Mouse (Mus musculus): ENCODE measurements around the gene Kcnd3. TPM values are rescaled to one million over a fixed set of nuclear protein-coding genes. Genes with fewer than 3 reads are reported as not detected.

The Kcnd3 gene
- 0.33 and 0.58 TPM in 2 replicates for polyA plus RNA-seq (2012; rRNA removed)

GRCm38 (mm10) chr3:105451627-105452555 lies at the start of gene Kcnd3:
Gene Kcnd3, plus strand, starts transcription at chr3:105452330.
- WGBS: 4% methylated on average over 70 of the region's 98 CpGs
- no peak for DNase-seq
- Histone ChIP-seq H3K27me3 (ENCODE audit: control insufficient read depth, insufficient read depth, low read length) (peaks cover 11% of the 10 kb centered on the region), H3K27ac (ENCODE audit: control insufficient read depth, insufficient read depth, low read length) (no peak within 1 kb of the TSS), H3K36me3 (ENCODE audit: control insufficient read depth, insufficient read depth, low read length) (no peaks in the 10 kb centered on the region), H3K4me3 (ENCODE audit: control insufficient read depth, insufficient read depth, low read length) (no peak within 1 kb of the TSS), H3K4me1 (replicated peaks; ENCODE audit: control insufficient read depth, insufficient read depth, low read length) (no peaks in the 10 kb centered on the region)
- no peak for TF ChIP-seq POLR2A (IDR thresholded peaks at IDR 0.05; ENCODE audit: control insufficient read depth, extremely low read depth, insufficient read depth, low read length, poor library complexity)
- no peak for TF ChIP-seq CTCF (IDR thresholded peaks at IDR 0.05; ENCODE audit: borderline replicate concordance, control insufficient read depth, extremely low read depth, insufficient read depth, low read length, poor library complexity)

GRCm38 (mm10) chr3:105402676-105403075 lies 49.5 kb upstream of the Kcnd3 start:
- H3K27me3 ChIP-seq (ENCODE audit: control insufficient read depth, insufficient read depth, low read length): no peaks in the 10 kb centered on the region
- no peaks in the 10 kb centered on the region for H3K36me3 ChIP-seq (ENCODE audit: control insufficient read depth, insufficient read depth, low read length)
- no peak overlapping the region for H3K27ac ChIP-seq (ENCODE audit: control insufficient read depth, insufficient read depth, low read length)
- H3K4me1 ChIP-seq (replicated peaks; ENCODE audit: control insufficient read depth, insufficient read depth, low read length): no peaks in the 10 kb centered on the region
- H3K4me3 ChIP-seq (ENCODE audit: control insufficient read depth, insufficient read depth, low read length): no peak overlapping the region
- TF ChIP-seq CTCF (IDR thresholded peaks at IDR 0.05; ENCODE audit: borderline replicate concordance, control insufficient read depth, extremely low read depth, insufficient read depth, low read length, poor library complexity) (no peak), POLR2A (IDR thresholded peaks at IDR 0.05; ENCODE audit: control insufficient read depth, extremely low read depth, insufficient read depth, low read length, poor library complexity) (no peak)
- no peak for DNase-seq
- 9% methylated on average over 5 of the region's 5 CpGs for WGBS

- Histone ChIP-seq H3K36me3 (ENCODE audit: control insufficient read depth, insufficient read depth, low read length) (no peaks in the 10 kb centered on the region), H3K27ac (ENCODE audit: control insufficient read depth, insufficient read depth, low read length) (no peak overlapping the region), H3K4me1 (replicated peaks; ENCODE audit: control insufficient read depth, insufficient read depth, low read length) (no peaks in the 10 kb centered on the region), H3K27me3 (ENCODE audit: control insufficient read depth, insufficient read depth, low read length) (no peaks in the 10 kb centered on the region), H3K4me3 (ENCODE audit: control insufficient read depth, insufficient read depth, low read length) (no peak overlapping the region)
- WGBS: 89% methylated on average over 5 of the region's 5 CpGs
- TF ChIP-seq POLR2A (IDR thresholded peaks at IDR 0.05; ENCODE audit: control insufficient read depth, extremely low read depth, insufficient read depth, low read length, poor library complexity) (no peak), CTCF (IDR thresholded peaks at IDR 0.05; ENCODE audit: borderline replicate concordance, control insufficient read depth, extremely low read depth, insufficient read depth, low read length, poor library complexity) (no peak)
- DNase-seq: no peak
These were observed 48.6 kb upstream of the Kcnd3 start for GRCm38 (mm10) chr3:105403410-105404076.

- no peaks in the 10 kb centered on the region for H3K36me3 ChIP-seq (ENCODE audit: control insufficient read depth, insufficient read depth, low read length)
- TF ChIP-seq POLR2A (IDR thresholded peaks at IDR 0.05; ENCODE audit: control insufficient read depth, extremely low read depth, insufficient read depth, low read length, poor library complexity) (no peak), CTCF (IDR thresholded peaks at IDR 0.05; ENCODE audit: borderline replicate concordance, control insufficient read depth, extremely low read depth, insufficient read depth, low read length, poor library complexity) (no peak)
- WGBS: 94% methylated on average over 4 of the region's 4 CpGs
- no peak for DNase-seq
- no peak overlapping the region for H3K4me3 ChIP-seq (ENCODE audit: control insufficient read depth, insufficient read depth, low read length)
- no peak overlapping the region for H3K27ac ChIP-seq (ENCODE audit: control insufficient read depth, insufficient read depth, low read length)
- H3K27me3 ChIP-seq (ENCODE audit: control insufficient read depth, insufficient read depth, low read length): no peaks in the 10 kb centered on the region
- no peaks in the 10 kb centered on the region for H3K4me1 ChIP-seq (replicated peaks; ENCODE audit: control insufficient read depth, insufficient read depth, low read length)
These were observed 48.1 kb upstream of the Kcnd3 start for GRCm38 (mm10) chr3:105404077-105404446.

GRCm38 (mm10) chr3:105405516-105405915 lies 46.6 kb upstream of the Kcnd3 start:
- H3K36me3 ChIP-seq (ENCODE audit: control insufficient read depth, insufficient read depth, low read length): no peaks in the 10 kb centered on the region
- H3K4me3 ChIP-seq (ENCODE audit: control insufficient read depth, insufficient read depth, low read length): no peak overlapping the region
- 94% methylated on average over 7 of the region's 7 CpGs for WGBS
- H3K4me1 ChIP-seq (replicated peaks; ENCODE audit: control insufficient read depth, insufficient read depth, low read length): no peaks in the 10 kb centered on the region
- H3K27me3 ChIP-seq (ENCODE audit: control insufficient read depth, insufficient read depth, low read length): no peaks in the 10 kb centered on the region
- DNase-seq: no peak
- no peak for TF ChIP-seq POLR2A (IDR thresholded peaks at IDR 0.05; ENCODE audit: control insufficient read depth, extremely low read depth, insufficient read depth, low read length, poor library complexity)
- no peak overlapping the region for H3K27ac ChIP-seq (ENCODE audit: control insufficient read depth, insufficient read depth, low read length)

- no peaks in the 10 kb centered on the region for H3K27me3 ChIP-seq (ENCODE audit: control insufficient read depth, insufficient read depth, low read length)
- H3K27ac ChIP-seq (ENCODE audit: control insufficient read depth, insufficient read depth, low read length): no peak overlapping the region
- no peak overlapping the region for H3K4me3 ChIP-seq (ENCODE audit: control insufficient read depth, insufficient read depth, low read length)
- no peak for DNase-seq
- no peak for TF ChIP-seq CTCF (IDR thresholded peaks at IDR 0.05; ENCODE audit: borderline replicate concordance, control insufficient read depth, extremely low read depth, insufficient read depth, low read length, poor library complexity)
- TF ChIP-seq POLR2A (IDR thresholded peaks at IDR 0.05; ENCODE audit: control insufficient read depth, extremely low read depth, insufficient read depth, low read length, poor library complexity): no peak
- H3K36me3 ChIP-seq (ENCODE audit: control insufficient read depth, insufficient read depth, low read length): no peaks in the 10 kb centered on the region
- H3K4me1 ChIP-seq (replicated peaks; ENCODE audit: control insufficient read depth, insufficient read depth, low read length): no peaks in the 10 kb centered on the region
- WGBS: 86% methylated on average over 7 of the region's 7 CpGs
These were observed 46.1 kb upstream of the Kcnd3 start for GRCm38 (mm10) chr3:105406036-105406435.

All from thymus, adult 2 months (tissue).